Mouse (Mus musculus): Measurements from ENCODE around the gene Polg2.

Polg2 gene

GRCm38 (mm10) chr11:106724916-106725235, 54.5 kb downstream of the Polg2 start:
- DNase-seq (ENCODE audit: low read depth, low spot score) = peak; percentile 60

- DNase-seq (ENCODE audit: low read depth, low spot score) = peak; percentile 88
Observed at GRCm38 (mm10) chr11:106724176-106724915, 55.0 kb downstream of the Polg2 start.

DNA sequence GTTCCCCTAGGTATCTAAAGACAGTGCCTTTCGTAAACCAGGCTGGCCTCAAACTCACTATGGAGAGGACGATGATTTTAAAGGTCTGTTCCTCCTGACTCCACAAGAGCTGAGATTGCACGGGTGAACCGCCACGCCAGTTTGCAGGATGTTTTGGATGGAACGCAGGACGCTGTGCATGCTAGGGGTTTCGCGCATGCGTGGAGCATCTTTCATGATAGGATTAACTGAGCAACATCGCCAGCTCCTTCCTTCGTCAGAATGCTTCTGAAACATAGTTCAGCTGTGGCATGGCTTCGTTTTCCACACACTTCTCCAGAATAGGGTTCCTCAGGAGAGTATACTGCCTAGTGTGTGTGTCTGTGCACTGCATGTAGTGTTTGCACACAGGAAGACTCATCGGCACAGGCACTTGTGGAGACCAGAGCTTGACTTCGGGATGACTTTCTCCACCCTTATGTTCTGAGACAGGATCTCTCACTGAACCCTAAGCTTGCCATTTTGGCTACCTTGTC, 55.7 kb downstream of the Polg2 start:
- peak; percentile 90 for DNase-seq (ENCODE audit: low read depth, low spot score)

DNA sequence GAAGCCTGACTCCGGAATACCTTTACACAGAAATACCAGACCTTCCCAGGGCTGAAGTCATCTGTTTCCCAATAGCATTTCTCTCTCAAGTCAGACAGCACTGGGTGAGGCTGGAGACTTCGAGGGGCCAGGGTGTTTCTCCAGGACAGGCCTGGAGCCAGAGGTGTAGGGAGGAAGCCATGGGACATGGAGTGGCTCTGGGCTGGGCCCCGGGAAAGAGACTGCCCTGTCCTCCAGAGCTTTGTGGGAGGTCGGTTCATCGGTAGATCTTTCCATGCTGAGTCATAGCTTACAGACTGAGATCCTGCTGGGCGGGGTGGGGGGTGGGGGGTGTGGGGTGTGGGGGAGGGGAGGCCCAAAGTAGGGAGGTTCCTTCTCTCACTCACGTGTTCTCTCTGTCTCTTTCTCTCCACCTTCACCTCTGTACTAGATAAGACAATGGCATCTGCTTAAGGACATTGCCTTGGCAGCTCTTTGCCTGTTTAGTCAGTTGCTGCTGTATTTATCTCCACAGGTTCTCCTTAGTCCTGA, 56.4 kb downstream of the Polg2 start:
- DNase-seq (ENCODE audit: low read depth, low spot score) = peak; percentile 83

GRCm38 (mm10) chr11:106720379-106720778, 59.0 kb downstream of the Polg2 start:
- DNase-seq (ENCODE audit: low read depth, low spot score) = no peak
